Mouse (Mus musculus): ENCODE results near the gene Foxp1.

DNA sequence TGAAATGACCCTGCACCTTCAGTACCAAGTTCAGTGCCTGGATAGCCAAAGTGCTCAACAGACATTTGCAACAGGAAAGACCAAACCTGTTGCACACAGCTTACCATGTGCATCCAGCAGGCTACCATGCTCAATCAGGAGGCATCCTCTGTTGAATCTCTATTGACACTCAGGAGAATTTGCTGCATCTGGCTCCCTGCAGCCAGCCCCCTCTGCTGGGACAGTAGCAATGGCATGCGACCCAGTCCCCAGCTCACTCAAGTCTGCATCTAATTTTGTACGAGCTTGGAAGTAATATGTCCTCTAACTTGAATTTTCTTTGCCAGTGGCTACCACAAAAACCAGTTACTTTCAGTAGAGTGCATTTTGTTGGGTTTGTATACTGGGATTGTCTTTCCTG lies 168.2 kb downstream of the Foxp1 start:
- TF ChIP-seq EP300 (IDR thresholded peaks at IDR 0.05; ENCODE audit: low read depth) (no peak), CTCF (IDR thresholded peaks at IDR 0.05; ENCODE audit: low read depth) (no peak)
